Mouse (Mus musculus) fat pad, adult 2 months (tissue): Measurements from ENCODE around the gene Lrrk2.
"Not testable (repeated sequence)": the region's sequence is repeated elsewhere in the genome, so short reads cannot be mapped to it uniquely, and the experiment has no call there.

Source experiments
- DNase-seq: peaks from one replicate; pipeline ENCODE4 v3.0.0-alpha.2; 2011; ENCODE audit warnings: low read depth, low spot score; ENCODE audit errors: extremely low read depth

The Lrrk2 gene

DNA sequence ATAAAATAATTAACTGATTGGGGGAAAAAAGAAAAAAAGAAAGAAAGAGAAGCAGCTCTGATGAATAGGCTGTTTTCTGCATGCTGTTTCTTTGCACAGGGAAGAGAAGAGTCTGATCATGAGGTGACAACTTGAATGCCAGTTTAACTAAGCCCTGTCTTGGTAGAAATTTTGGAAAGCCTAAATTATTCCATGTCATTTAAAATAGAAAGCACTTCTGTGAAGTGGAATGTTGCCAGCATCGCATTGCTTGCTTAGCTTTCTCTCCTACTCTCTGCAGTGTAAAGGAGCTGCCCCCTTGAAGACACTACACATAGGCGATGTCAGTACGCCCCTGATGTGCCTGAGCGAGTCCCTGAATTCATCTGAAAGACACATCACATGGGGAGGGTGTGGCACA, 133.5 kb downstream of the Lrrk2 start:
- no peak for DNase-seq

DNA sequence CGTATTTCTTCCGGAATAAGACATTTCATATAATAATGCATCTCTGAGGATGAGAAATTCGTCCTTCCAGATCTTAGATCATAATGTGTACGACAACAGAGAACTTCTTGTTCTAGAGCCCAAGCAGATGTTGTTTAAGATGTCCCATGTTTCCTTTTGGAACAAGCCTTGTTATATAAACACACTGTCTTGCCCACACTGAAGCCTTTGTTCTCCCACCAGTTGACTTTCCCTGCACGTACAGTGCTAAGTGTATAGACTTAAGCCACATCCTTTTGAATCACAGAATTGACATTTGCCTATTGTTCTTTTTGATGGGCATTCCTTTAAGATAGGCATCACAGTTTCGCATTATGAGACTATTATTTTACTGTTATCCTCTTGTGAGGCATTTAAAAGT, 162.3 kb downstream of the Lrrk2 start:
- DNase-seq, result no peak

DNA sequence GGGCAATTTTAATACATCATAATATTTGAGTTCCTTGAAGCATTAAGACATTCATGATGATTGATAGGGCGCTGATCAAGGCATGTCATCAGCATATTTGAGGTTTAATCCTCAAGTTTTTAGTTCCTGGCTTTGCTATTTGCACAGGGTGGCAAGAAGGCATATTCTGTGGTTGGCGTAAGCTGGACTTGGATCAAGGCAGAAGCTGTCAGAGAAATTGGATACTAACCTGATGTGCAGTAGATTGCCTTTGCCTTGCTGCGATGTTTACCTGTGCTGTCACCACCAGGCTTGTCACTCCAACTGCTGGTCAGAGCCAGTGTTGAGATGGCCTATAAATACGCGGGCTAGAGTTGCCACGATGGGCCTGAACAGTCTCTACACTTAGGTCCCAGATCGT, 165.0 kb downstream of the Lrrk2 start, which contains the start of gene Smgc:
Smgc (plus strand) TSS at position 301 of the 400 bp plus-strand sequence.
- no peak for DNase-seq

DNA sequence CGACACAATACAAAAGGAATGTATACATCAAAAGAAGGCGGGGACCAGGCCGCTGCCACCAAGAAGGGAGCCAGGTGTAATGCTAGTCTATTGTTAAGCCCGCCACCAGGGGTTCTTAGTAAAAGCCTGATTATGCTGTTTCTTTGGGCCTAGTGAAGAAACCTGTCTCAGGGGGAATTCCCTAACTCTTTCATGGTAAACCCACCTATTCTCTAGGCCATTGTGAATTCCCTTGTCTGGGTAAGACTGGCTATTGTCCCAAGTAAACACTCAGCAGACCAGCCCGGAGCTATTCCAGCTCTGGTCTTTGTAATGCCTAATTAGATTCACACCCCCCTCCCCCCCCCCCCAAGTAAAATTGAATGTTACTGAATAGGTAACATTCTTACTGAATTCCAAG, 191.2 kb downstream of the Lrrk2 start:
- DNase-seq, result not testable (repeated sequence)
